In genomic region chr11:71498299-71498698, GRCm38 (mm10) we compare ENCODE assay signal across 19 mouse cellular contexts.
DNase-seq lines count a peak whose midpoint lies in the region; ATAC-seq lines count a peak whose summit lies in the region.
"Had no signal": no experiment of that assay in that cellular context is flagged by ENCODE, and none has a peak within 500 bp of the region (broad histone marks: within the 10 kb centered on the region; RNA-seq: fewer than 3 reads in every experiment).

No protein-coding gene starts in this region.

- ATAC-seq in midbrain, embryonic 16.5 days, result no peak
- ATAC-seq in hindbrain, embryonic 13.5 days (ENCODE audit: low FRiP score), result 0 out of 2 replicates have a peak, but pooled peaks have one; percentile 43
- 0 out of 2 replicates have a peak, but pooled peaks have one; percentile 53 for ATAC-seq in midbrain, embryonic 13.5 days

- H3K27ac ChIP-seq in midbrain, embryonic 10.5 days (replicated peaks), result peak overlapping the region; percentile 73
- no peak overlapping the region; the same call in 1 of the 2 replicates for H3K27ac ChIP-seq in midbrain, embryonic 16.5 days (ENCODE audit: low read length)
- H3K27ac ChIP-seq in hindbrain, embryonic 13.5 days, result peak overlapping the region; percentile 78
- H3K27ac ChIP-seq in midbrain, embryonic 13.5 days, result peak overlapping the region; percentile 71
- H3K27ac ChIP-seq: embryonic facial prominence, embryonic 12.5 days; kidney, postnatal 0 days; limb, embryonic 13.5 days; liver, embryonic 13.5 days had no signal

- H3K27me3 ChIP-seq in midbrain, embryonic 10.5 days (ENCODE audit: low read depth, poor library complexity, severe bottlenecking), result no peaks in the 10 kb centered on the region
- H3K27me3 ChIP-seq in midbrain, embryonic 16.5 days (ENCODE audit: control insufficient read depth, insufficient read depth, low read depth, low read length), result no peaks in the 10 kb centered on the region
- peaks cover 7% of the 10 kb centered on the region; the same call in 1 of the 2 replicates for H3K27me3 ChIP-seq in hindbrain, embryonic 13.5 days
- no peaks in the 10 kb centered on the region for H3K27me3 ChIP-seq in midbrain, embryonic 13.5 days
- H3K27me3 ChIP-seq: embryonic facial prominence, embryonic 12.5 days; limb, embryonic 13.5 days; liver, embryonic 13.5 days had no signal

- no peaks in the 10 kb centered on the region for H3K9me3 ChIP-seq in midbrain, embryonic 10.5 days (replicated peaks)
- H3K9me3 ChIP-seq in midbrain, embryonic 16.5 days (replicated peaks; ENCODE audit: control insufficient read depth, low read length, poor library complexity, severe bottlenecking), result no peaks in the 10 kb centered on the region
- H3K9me3 ChIP-seq in hindbrain, embryonic 13.5 days, result no peaks in the 10 kb centered on the region
- no peaks in the 10 kb centered on the region for H3K9me3 ChIP-seq in midbrain, embryonic 13.5 days
- H3K9me3 ChIP-seq: embryonic facial prominence, embryonic 12.5 days; limb, embryonic 13.5 days had no signal

- H3K4me1 ChIP-seq in midbrain, embryonic 10.5 days, result peaks cover 17% of the 10 kb centered on the region
- H3K4me1 ChIP-seq in midbrain, embryonic 16.5 days (ENCODE audit: control insufficient read depth, insufficient read depth, low read length), result peaks cover 13% of the 10 kb centered on the region
- H3K4me1 ChIP-seq in hindbrain, embryonic 13.5 days (replicated peaks), result peaks cover 19% of the 10 kb centered on the region
- H3K4me1 ChIP-seq in midbrain, embryonic 13.5 days (replicated peaks), result peaks cover 30% of the 10 kb centered on the region
- H3K4me1 ChIP-seq: embryonic facial prominence, embryonic 12.5 days; limb, embryonic 13.5 days; liver, embryonic 13.5 days had no signal

- no peak for DNase-seq in midbrain, embryonic 10.5 days (ENCODE audit: low spot score)
- DNase-seq in lung, postnatal 14 days, result no peak
- DNase-seq in cerebellum, adult 11 months, result no peak
- no peak for DNase-seq in heart, adult 11 months
- DNase-seq: adrenal gland, postnatal 14 days; cerebellum, postnatal 10 days; gastrocnemius, postnatal 36 days; kidney, adult 11 months; liver, embryonic 13.5 days; lung, postnatal 4 days; thymus, postnatal 25 days had no signal

- H3K4me2 ChIP-seq in midbrain, embryonic 16.5 days (ENCODE audit: low read length), result no peak overlapping the region
- H3K4me2 ChIP-seq in hindbrain, embryonic 13.5 days, result no peak overlapping the region
- H3K4me2 ChIP-seq in midbrain, embryonic 13.5 days (replicated peaks), result no peak overlapping the region
- H3K4me2 ChIP-seq: embryonic facial prominence, embryonic 12.5 days; limb, embryonic 13.5 days; liver, embryonic 13.5 days; lung, embryonic 14.5 days had no signal

- H3K4me3 ChIP-seq in midbrain, embryonic 10.5 days, result no peak overlapping the region
- H3K4me3 ChIP-seq in midbrain, embryonic 16.5 days (ENCODE audit: low read depth, low read length), result no peak overlapping the region
- H3K4me3 ChIP-seq in hindbrain, embryonic 13.5 days, result no peak overlapping the region
- H3K4me3 ChIP-seq in midbrain, embryonic 13.5 days (replicated peaks), result no peak overlapping the region
- H3K4me3 ChIP-seq: embryonic facial prominence, embryonic 12.5 days; erythroblast, embryonic 14.5 days; limb, embryonic 13.5 days; liver, embryonic 13.5 days had no signal

- 82% methylated on average over 3 of the region's 3 CpGs for WGBS in midbrain, embryonic 10.5 days
- 58% methylated on average over 3 of the region's 3 CpGs for WGBS in midbrain, embryonic 16.5 days
- 48% methylated on average over 3 of the region's 3 CpGs for WGBS in hindbrain, embryonic 13.5 days
- 64% methylated on average over 3 of the region's 3 CpGs for WGBS in midbrain, embryonic 13.5 days

- H3K9ac ChIP-seq in midbrain, embryonic 16.5 days (ENCODE audit: low read depth, low read length), result no peak overlapping the region
- no peak overlapping the region for H3K9ac ChIP-seq in hindbrain, embryonic 13.5 days
- no peak overlapping the region for H3K9ac ChIP-seq in midbrain, embryonic 13.5 days (replicated peaks)
- H3K9ac ChIP-seq: embryonic facial prominence, embryonic 12.5 days; limb, embryonic 13.5 days; liver, embryonic 13.5 days; lung, embryonic 14.5 days had no signal

- H3K36me3 ChIP-seq in midbrain, embryonic 10.5 days, result no peaks in the 10 kb centered on the region
- H3K36me3 ChIP-seq in midbrain, embryonic 16.5 days (ENCODE audit: control insufficient read depth, insufficient read depth, low read length), result no peaks in the 10 kb centered on the region
- no peaks in the 10 kb centered on the region; the same call in 1 of the 2 replicates for H3K36me3 ChIP-seq in hindbrain, embryonic 13.5 days
- no peaks in the 10 kb centered on the region for H3K36me3 ChIP-seq in midbrain, embryonic 13.5 days
- H3K36me3 ChIP-seq: embryonic facial prominence, embryonic 12.5 days; limb, embryonic 13.5 days; liver, embryonic 13.5 days had no signal
